Mouse (Mus musculus): Measurements from ENCODE around the gene Wdr78.

Wdr78 gene

GRCm38 (mm10) chr4:103056909-103057308 is 57.4 kb downstream of the Wdr78 start:
- DNase-seq (ENCODE audit: low spot score in 2 of 2) = peak in 1 of 2 experiments; percentile 28

- DNase-seq (ENCODE audit: low spot score in 2 of 2) = no peak
Measured at GRCm38 (mm10) chr4:103048046-103048445, 66.3 kb downstream of the Wdr78 start.

- no peak for DNase-seq (ENCODE audit: low spot score in 2 of 2)
Measured at GRCm38 (mm10) chr4:103042997-103043396, 71.4 kb downstream of the Wdr78 start.

- DNase-seq (ENCODE audit: low spot score in 2 of 2) = no peak
Measured at GRCm38 (mm10) chr4:103039838-103040191, 74.5 kb downstream of the Wdr78 start.

GRCm38 (mm10) chr4:103039103-103039837 is 75.1 kb downstream of the Wdr78 start:
- no peak for DNase-seq (ENCODE audit: low spot score in 2 of 2)

GRCm38 (mm10) chr4:103028177-103029088 is 85.9 kb downstream of the Wdr78 start:
- no peak for DNase-seq (ENCODE audit: low spot score in 2 of 2)

GRCm38 (mm10) chr4:103027745-103028144 is 86.6 kb downstream of the Wdr78 start:
- DNase-seq (ENCODE audit: low spot score in 2 of 2) = no peak

- DNase-seq (ENCODE audit: low spot score in 2 of 2) = no peak
Measured at GRCm38 (mm10) chr4:103026621-103027020, 87.7 kb downstream of the Wdr78 start, which contains the start of gene Insl5. Gene Insl5, minus strand, starts transcription at chr4:103026842.

GRCm38 (mm10) chr4:103013490-103013889 is 100.9 kb downstream of the Wdr78 start:
- no peak for DNase-seq (ENCODE audit: low spot score in 2 of 2)

GRCm38 (mm10) chr4:103011823-103012222 is 102.5 kb downstream of the Wdr78 start:
- no peak for DNase-seq (ENCODE audit: low spot score in 2 of 2)

GRCm38 (mm10) chr4:103010734-103011133 is 103.6 kb downstream of the Wdr78 start:
- DNase-seq (ENCODE audit: low spot score in 2 of 2) = no peak

- DNase-seq (ENCODE audit: low spot score in 2 of 2) = no peak
Measured at GRCm38 (mm10) chr4:103006943-103007418, 107.4 kb downstream of the Wdr78 start.

GRCm38 (mm10) chr4:103006266-103006665 is 108.1 kb downstream of the Wdr78 start:
- DNase-seq (ENCODE audit: low spot score in 2 of 2) = no peak

- no peak for DNase-seq (ENCODE audit: low spot score in 2 of 2)
Measured at GRCm38 (mm10) chr4:103005190-103005945, 109.0 kb downstream of the Wdr78 start.

GRCm38 (mm10) chr4:103004681-103005080 is 109.7 kb downstream of the Wdr78 start:
- no peak for DNase-seq (ENCODE audit: low spot score in 2 of 2)

GRCm38 (mm10) chr4:102991685-102992084 is 122.7 kb downstream of the Wdr78 start:
- no peak for DNase-seq (ENCODE audit: low spot score in 2 of 2)

- DNase-seq (ENCODE audit: low spot score in 2 of 2) = no peak
Measured at GRCm38 (mm10) chr4:102990595-102991340, 123.6 kb downstream of the Wdr78 start.

GRCm38 (mm10) chr4:102990016-102990415 is 124.3 kb downstream of the Wdr78 start:
- no peak for DNase-seq (ENCODE audit: low spot score in 2 of 2)

- DNase-seq (ENCODE audit: low spot score in 2 of 2) = no peak
Measured at GRCm38 (mm10) chr4:102989391-102989790, 125.0 kb downstream of the Wdr78 start.

- no peak for DNase-seq (ENCODE audit: low spot score in 2 of 2)
Measured at GRCm38 (mm10) chr4:102988526-102988925, 125.8 kb downstream of the Wdr78 start.
